Mouse (Mus musculus) spleen, adult 2 months (tissue): ENCODE results near the gene 1700067K01Rik.

Source experiments
- CTCF ChIP-seq: fragments of 200-500 bp; IDR thresholded peaks from 2 replicates; pipeline ENCODE4 v1.5.1; 2011; ENCODE audit warnings: mild to moderate bottlenecking, inconsistent platforms; ENCODE audit not compliant: insufficient read depth, insufficient read length, insufficient replicate concordance; ENCODE audit errors: extremely low read depth
- POLR2A ChIP-seq: fragments of 200-500 bp; IDR thresholded peaks from 2 replicates; pipeline ENCODE4 v1.6.1; 2011; ENCODE audit warnings: low read depth, low read length, inconsistent platforms

DNA sequence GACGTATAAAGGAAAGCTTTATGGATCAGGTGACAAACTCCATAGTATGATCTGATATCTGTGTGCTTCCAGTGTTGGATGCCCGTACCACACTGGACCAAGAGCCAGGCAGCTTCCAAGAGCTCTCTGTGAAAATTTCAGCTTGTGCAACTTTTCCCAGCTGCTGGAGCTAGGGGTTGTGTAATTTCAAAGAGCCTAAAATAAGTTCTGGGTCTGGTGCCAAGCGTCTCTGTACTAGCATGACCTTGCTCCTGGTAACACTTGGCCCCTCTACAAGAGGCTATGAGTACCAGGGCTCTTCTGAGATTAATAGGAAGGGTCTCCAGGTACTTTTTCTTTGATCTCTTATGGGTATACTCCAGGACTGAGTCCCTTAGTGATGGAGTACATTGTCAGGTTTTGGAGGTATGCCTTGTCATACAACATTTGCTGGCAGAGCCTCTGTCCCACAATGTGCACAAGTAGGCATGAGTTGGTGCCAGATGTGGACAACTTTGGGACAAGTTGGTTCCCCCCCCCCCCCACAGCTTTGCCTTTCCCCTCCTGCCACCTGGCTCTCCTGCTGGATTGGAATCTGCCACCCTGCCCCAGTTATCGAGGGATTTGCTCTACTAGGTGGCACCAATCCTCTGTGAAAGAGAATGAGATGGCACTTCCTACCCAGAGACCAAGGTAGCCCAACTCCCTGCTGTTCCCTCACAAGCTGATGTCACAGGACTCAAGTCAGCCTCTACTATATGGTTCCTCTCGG is 37.1 kb upstream of the 1700067K01Rik start:
- TF ChIP-seq CTCF: no peak
- TF ChIP-seq POLR2A: no peak
